Comparison of ENCODE assay signal across 29 mouse cellular contexts in genomic region chr3:97649022-97649421, GRCm38 (mm10). TPM values are rescaled to one million over a fixed set of nuclear protein-coding genes. Genes with fewer than 3 reads are reported as not detected.
A peak's percentile ranks its signal among the peaks of the same experiment; 100 is the strongest.
DNase-seq lines count a peak whose midpoint lies in the region; ATAC-seq and TF ChIP-seq lines count a peak whose summit lies in the region.
"Had no signal": no experiment of that assay in that cellular context is flagged by ENCODE, and none has a peak within 500 bp of the region (broad histone marks: within the 10 kb centered on the region; RNA-seq: fewer than 3 reads in every experiment).

No protein-coding gene starts in this region.

- no peaks in the 10 kb centered on the region for H3K36me3 ChIP-seq in heart, postnatal 0 days (replicated peaks; ENCODE audit: control insufficient read depth, insufficient read depth, low read length)
- H3K36me3 ChIP-seq in kidney, embryonic 15.5 days, result no peaks in the 10 kb centered on the region
- no peaks in the 10 kb centered on the region for H3K36me3 ChIP-seq in kidney, postnatal 0 days (ENCODE audit: insufficient read depth, low read length)
- H3K36me3 ChIP-seq: embryonic facial prominence, embryonic 10.5 days; embryonic facial prominence, embryonic 12.5 days; G1E had no signal

- no peak for TF ChIP-seq CTCF in gastrocnemius, adult 2 months (IDR thresholded peaks at IDR 0.05)
- TF ChIP-seq CTCF in heart, postnatal 0 days (IDR thresholded peaks at IDR 0.05; ENCODE audit: low read depth), result no peak
- no peak for TF ChIP-seq CTCF in kidney, postnatal 0 days (IDR thresholded peaks at IDR 0.05; ENCODE audit: low read depth)

- H3K4me2 ChIP-seq in heart, postnatal 0 days (ENCODE audit: low read depth, low read length), result no peak overlapping the region
- H3K4me2 ChIP-seq in kidney, embryonic 15.5 days, result no peak overlapping the region
- H3K4me2 ChIP-seq in kidney, postnatal 0 days (ENCODE audit: low read length), result no peak overlapping the region
- H3K4me2 ChIP-seq: embryonic facial prominence, embryonic 12.5 days; forebrain, embryonic 13.5 days had no signal

- peak overlapping the region; percentile 40 for H3K4me3 ChIP-seq in gastrocnemius, adult 2 months
- no peak overlapping the region for H3K4me3 ChIP-seq in heart, postnatal 0 days (ENCODE audit: low read depth, low read length)
- no peak overlapping the region for H3K4me3 ChIP-seq in kidney, embryonic 15.5 days (replicated peaks)
- no peak overlapping the region for H3K4me3 ChIP-seq in kidney, postnatal 0 days (replicated peaks; ENCODE audit: low read depth, low read length)
- H3K4me3 ChIP-seq: embryonic facial prominence, embryonic 10.5 days; embryonic facial prominence, embryonic 12.5 days; forebrain, embryonic 13.5 days had no signal

- H3K9me3 ChIP-seq in heart, postnatal 0 days (replicated peaks; ENCODE audit: control insufficient read depth, low read length), result no peaks in the 10 kb centered on the region
- no peaks in the 10 kb centered on the region for H3K9me3 ChIP-seq in kidney, embryonic 15.5 days (replicated peaks)
- H3K9me3 ChIP-seq in kidney, postnatal 0 days (replicated peaks; ENCODE audit: low read length), result no peaks in the 10 kb centered on the region
- H3K9me3 ChIP-seq: embryonic facial prominence, embryonic 10.5 days; embryonic facial prominence, embryonic 12.5 days; forebrain, embryonic 13.5 days; G1E had no signal

- no peak for ATAC-seq in heart, postnatal 0 days (ENCODE audit: insufficient read depth, low read depth)
- no peak for ATAC-seq in kidney, embryonic 15.5 days (replicated peaks; ENCODE audit: low FRiP score)
- ATAC-seq in kidney, postnatal 0 days (replicated peaks; ENCODE audit: low FRiP score, low read depth), result no peak
- ATAC-seq: activated CD4-positive, CD25-positive, alpha-beta regulatory T cell, adult 4 months; CD4-positive, CD25-positive, alpha-beta regulatory T cell, adult 4 months; forebrain, embryonic 13.5 days; Patski had no signal

- DNase-seq in gastrocnemius, adult 2 months, result no peak
- no peak for DNase-seq in gastrocnemius, postnatal 36 days
- DNase-seq in heart, postnatal 0 days (ENCODE audit: low spot score), result no peak
- DNase-seq in heart, postnatal 25 days (ENCODE audit: low spot score), result no peak
- DNase-seq in kidney, postnatal 14 days, result no peak
- DNase-seq in kidney, postnatal 0 days (ENCODE audit: low spot score), result peak; percentile 65
- no peak for DNase-seq in kidney, postnatal 36 days
- DNase-seq: adrenal gland, adult 8-10 months; adrenal gland, postnatal 14 days; adrenal gland, postnatal 36 days; B cell, adult 2 months; cerebellum, adult 11-12 months; cerebellum, adult 2 months; cerebellum, adult 9-10 months; cerebellum, postnatal 10 days; cerebellum, postnatal 25 days had no signal

- WGBS in heart, postnatal 0 days, result 65% methylated on average over 3 of the region's 3 CpGs
- 27% methylated on average over 3 of the region's 3 CpGs for WGBS in kidney, embryonic 15.5 days
- 16% methylated on average over 3 of the region's 3 CpGs for WGBS in kidney, postnatal 0 days

- no peak for TF ChIP-seq EP300 in heart, postnatal 0 days (IDR thresholded peaks at IDR 0.05; ENCODE audit: low read depth)

- peak overlapping the region; percentile 17; the same call in 1 of the 2 replicates for H3K27ac ChIP-seq in gastrocnemius, adult 2 months
- H3K27ac ChIP-seq in heart, postnatal 0 days (ENCODE audit: low read depth), result peak overlapping the region; percentile 5
- peak overlapping the region; percentile 37; the same call in 1 of the 2 replicates for H3K27ac ChIP-seq in kidney, embryonic 15.5 days
- no peak overlapping the region for H3K27ac ChIP-seq in kidney, postnatal 0 days
- H3K27ac ChIP-seq: embryonic facial prominence, embryonic 10.5 days; embryonic facial prominence, embryonic 12.5 days; forebrain, embryonic 13.5 days had no signal

- no peak overlapping the region for H3K9ac ChIP-seq in heart, postnatal 0 days (replicated peaks; ENCODE audit: low read depth, low read length)
- no peak overlapping the region for H3K9ac ChIP-seq in kidney, embryonic 15.5 days
- H3K9ac ChIP-seq in kidney, postnatal 0 days (ENCODE audit: low read depth, low read length), result no peak overlapping the region
- H3K9ac ChIP-seq: embryonic facial prominence, embryonic 12.5 days; forebrain, embryonic 13.5 days had no signal

- intact Hi-C loops in gastrocnemius, adult 2 months (cut with DNase I), result no loop called here
- intact Hi-C loops in gastrocnemius, postnatal 36 days (cut with DNase I), result no loop called here
- intact Hi-C loops in heart, postnatal 25 days (cut with DNase I), result no loop called here

- H3K27me3 ChIP-seq in heart, postnatal 0 days (ENCODE audit: control insufficient read depth, insufficient read depth, low read length), result no peaks in the 10 kb centered on the region
- H3K27me3 ChIP-seq in kidney, embryonic 15.5 days, result no peaks in the 10 kb centered on the region
- no peaks in the 10 kb centered on the region for H3K27me3 ChIP-seq in kidney, postnatal 0 days (ENCODE audit: insufficient read depth, low read length)
- H3K27me3 ChIP-seq: embryonic facial prominence, embryonic 12.5 days; forebrain, embryonic 13.5 days; Patski had no signal

- H3K4me1 ChIP-seq in heart, postnatal 0 days (ENCODE audit: control insufficient read depth, insufficient read depth), result peaks cover 31% of the 10 kb centered on the region
- H3K4me1 ChIP-seq in kidney, embryonic 15.5 days, result peaks cover 3% of the 10 kb centered on the region; the same call in 1 of the 2 replicates
- H3K4me1 ChIP-seq in kidney, postnatal 0 days (replicated peaks; ENCODE audit: insufficient read depth, low read length), result no peaks in the 10 kb centered on the region
- H3K4me1 ChIP-seq: embryonic facial prominence, embryonic 10.5 days; embryonic facial prominence, embryonic 12.5 days; forebrain, embryonic 13.5 days had no signal

RNA-seq across cellular contexts. Expression of gene Prkab2, which starts 9.0 kb away (rescaled TPM):
- 100 to 1,000 TPM; 137 to 243 TPM for total RNA-seq in gastrocnemius, adult 2 months (2021)
- total RNA-seq in gastrocnemius, postnatal 36 days (2021), result 100 to 1,000 TPM; 178 to 198 TPM
- 12.4 and 17.4 TPM in 2 replicates for total RNA-seq in heart, postnatal 0 days (2014; rRNA removed; ENCODE audit: low replicate concordance)
- polyA plus RNA-seq in heart, postnatal 0 days (2015; fragmentation: Nextera tagmentation; extraction: Ambion mirVana), result 9.3 and 10.5 TPM in 2 replicates
- 10 to 100 TPM; 20.5 to 22.1 TPM for total RNA-seq in heart, postnatal 25 days (2021)
- polyA plus RNA-seq in kidney, embryonic 15.5 days (2015; fragmentation: Nextera tagmentation; extraction: Ambion mirVana), result 6.1 and 6.5 TPM in 2 replicates
- 4.1 and 4.7 TPM in 2 replicates for polyA plus RNA-seq in kidney, postnatal 0 days (2015; fragmentation: Nextera tagmentation; extraction: Ambion mirVana)

RNA-seq across cellular contexts. Expression of gene Fmo5, which starts 20.4 kb away (rescaled TPM):
- total RNA-seq in gastrocnemius, adult 2 months (2021), result 1 to 10 TPM; 6.5 to 7.3 TPM
- total RNA-seq in gastrocnemius, postnatal 36 days (2021), result 1 to 10 TPM; 5.2 to 5.8 TPM
- total RNA-seq in heart, postnatal 0 days (2014; rRNA removed; ENCODE audit: low replicate concordance), result 3.8 and 19.2 TPM in 2 replicates
- 4.6 and 5.0 TPM in 2 replicates for polyA plus RNA-seq in heart, postnatal 0 days (2015; fragmentation: Nextera tagmentation; extraction: Ambion mirVana)
- 10 to 100 TPM; 10.1 to 11.8 TPM for total RNA-seq in heart, postnatal 25 days (2021)
- polyA plus RNA-seq in kidney, embryonic 15.5 days (2015; fragmentation: Nextera tagmentation; extraction: Ambion mirVana), result 2.9 and 3.8 TPM in 2 replicates
- polyA plus RNA-seq in kidney, postnatal 0 days (2015; fragmentation: Nextera tagmentation; extraction: Ambion mirVana), result 9.1 and 12.6 TPM in 2 replicates

RNA-seq across cellular contexts. Expression of gene Gm17651, which starts 25.5 kb away (rescaled TPM):
- total RNA-seq in gastrocnemius, adult 2 months (2021), result not detected
- total RNA-seq in gastrocnemius, postnatal 36 days (2021), result not detected
- total RNA-seq in heart, postnatal 0 days (2014; rRNA removed; ENCODE audit: low replicate concordance), result not detected in 2 replicates
- not detected in 2 replicates for polyA plus RNA-seq in heart, postnatal 0 days (2015; fragmentation: Nextera tagmentation; extraction: Ambion mirVana)
- not detected for total RNA-seq in heart, postnatal 25 days (2021)
- not detected in 2 replicates for polyA plus RNA-seq in kidney, embryonic 15.5 days (2015; fragmentation: Nextera tagmentation; extraction: Ambion mirVana)
- not detected in 2 replicates for polyA plus RNA-seq in kidney, postnatal 0 days (2015; fragmentation: Nextera tagmentation; extraction: Ambion mirVana)
- total RNA-seq: adrenal gland, adult 18-20 months; adrenal gland, adult 8-10 months; adrenal gland, postnatal 14 days; adrenal gland, postnatal 36 days; CH12.LX; G1E had no signal
- polyA plus RNA-seq: activated CD4-positive, CD25-positive, alpha-beta regulatory T cell, adult 4 months; CD4-positive, CD25-positive, alpha-beta regulatory T cell, adult 4 months; cerebellum, adult 2 months; cortical plate, adult 2 months; embryonic facial prominence, embryonic 10.5 days; embryonic facial prominence, embryonic 12.5 days; embryonic facial prominence, embryonic 14.5 days; forebrain, embryonic 11.5 days; forebrain, embryonic 13.5 days; G1E; Patski had no signal

RNA-seq across cellular contexts. Expression of gene Chd1l, which starts 39.0 kb away (rescaled TPM):
- total RNA-seq in gastrocnemius, adult 2 months (2021), result 10 to 100 TPM; 10.6 to 11.5 TPM
- 10 to 100 TPM in 1 of 2 experiments, 1 to 10 TPM in 1; 9.6 to 10.4 TPM for total RNA-seq in gastrocnemius, postnatal 36 days (2021)
- 7.6 and 13.0 TPM in 2 replicates for total RNA-seq in heart, postnatal 0 days (2014; rRNA removed; ENCODE audit: low replicate concordance)
- polyA plus RNA-seq in heart, postnatal 0 days (2015; fragmentation: Nextera tagmentation; extraction: Ambion mirVana), result 10.6 and 11.9 TPM in 2 replicates
- 10 to 100 TPM; 10.2 to 10.5 TPM for total RNA-seq in heart, postnatal 25 days (2021)
- polyA plus RNA-seq in kidney, embryonic 15.5 days (2015; fragmentation: Nextera tagmentation; extraction: Ambion mirVana), result 18.3 and 18.5 TPM in 2 replicates
- polyA plus RNA-seq in kidney, postnatal 0 days (2015; fragmentation: Nextera tagmentation; extraction: Ambion mirVana), result 15.1 and 16.4 TPM in 2 replicates
